Mouse (Mus musculus): Measurements from ENCODE around the gene 4933405L10Rik. TPM values are rescaled to one million over a fixed set of nuclear protein-coding genes. Genes with fewer than 3 reads are reported as not detected.

The 4933405L10Rik gene
- polyA plus RNA-seq, 1 experiment = 0.51 TPM

GRCm38 (mm10) chr8:105688242-105688752, 19.2 kb upstream of the 4933405L10Rik start:
- TF ChIP-seq CTCF (IDR thresholded peaks at IDR 0.05; ENCODE audit: borderline replicate concordance, insufficient read depth, low read depth, low read length) (no peak), POLR2A (IDR thresholded peaks at IDR 0.05; ENCODE audit: borderline replicate concordance, insufficient read depth, low read length) (no peak)
- H3K4me1 ChIP-seq (ENCODE audit: control insufficient read depth, insufficient read depth, low read length) = peaks cover 7% of the 10 kb centered on the region; the same call in 1 of the 2 replicates
- H3K27me3 ChIP-seq (ENCODE audit: control insufficient read depth, insufficient read depth, low read length) = no peaks in the 10 kb centered on the region
- no peak for DNase-seq
- 72% methylated on average over 14 of the region's 14 CpGs for WGBS
- no peak overlapping the region for H3K27ac ChIP-seq (ENCODE audit: insufficient read depth, low read length)
- no peak overlapping the region for H3K4me3 ChIP-seq (replicated peaks; ENCODE audit: insufficient read depth, low read depth, low read length)

GRCm38 (mm10) chr8:105689256-105689982, 18.0 kb upstream of the 4933405L10Rik start:
- Histone ChIP-seq H3K4me1 (ENCODE audit: control insufficient read depth, insufficient read depth, low read length) (peaks cover 7% of the 10 kb centered on the region; the same call in 1 of the 2 replicates), H3K4me3 (replicated peaks; ENCODE audit: insufficient read depth, low read depth, low read length) (no peak overlapping the region), H3K27ac (ENCODE audit: insufficient read depth, low read length) (no peak overlapping the region), H3K27me3 (ENCODE audit: control insufficient read depth, insufficient read depth, low read length) (no peaks in the 10 kb centered on the region)
- TF ChIP-seq POLR2A (IDR thresholded peaks at IDR 0.05; ENCODE audit: borderline replicate concordance, insufficient read depth, low read length) (no peak), CTCF (IDR thresholded peaks at IDR 0.05; ENCODE audit: borderline replicate concordance, insufficient read depth, low read depth, low read length) (no peak)
- DNase-seq = no peak
- WGBS = 72% methylated on average over 35 of the region's 35 CpGs

DNA sequence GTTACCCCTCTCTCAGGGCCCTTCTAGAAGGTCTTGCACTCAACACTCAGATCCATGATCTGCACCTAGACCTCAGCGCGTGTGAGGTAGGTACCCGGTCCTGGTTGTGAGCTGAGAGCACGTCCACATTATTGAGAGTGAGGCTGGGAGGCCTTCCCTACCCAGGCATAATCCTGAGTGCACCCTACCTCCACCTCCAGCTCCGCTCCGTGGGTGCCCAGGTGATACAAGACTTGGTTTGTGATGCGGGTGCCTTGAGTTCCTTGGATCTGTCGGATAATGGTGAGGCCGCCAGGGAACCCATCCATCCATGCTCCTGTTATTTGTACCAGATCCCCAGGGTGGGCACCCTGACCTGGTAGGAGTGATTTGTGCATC, 17.5 kb upstream of the 4933405L10Rik start:
- Histone ChIP-seq H3K4me1 (ENCODE audit: control insufficient read depth, insufficient read depth, low read length) (peaks cover 8% of the 10 kb centered on the region; the same call in 1 of the 2 replicates), H3K27ac (ENCODE audit: insufficient read depth, low read length) (no peak overlapping the region), H3K27me3 (ENCODE audit: control insufficient read depth, insufficient read depth, low read length) (no peaks in the 10 kb centered on the region), H3K4me3 (replicated peaks; ENCODE audit: insufficient read depth, low read depth, low read length) (no peak overlapping the region)
- no peak for DNase-seq
- TF ChIP-seq CTCF (IDR thresholded peaks at IDR 0.05; ENCODE audit: borderline replicate concordance, insufficient read depth, low read depth, low read length) (no peak), POLR2A (IDR thresholded peaks at IDR 0.05; ENCODE audit: borderline replicate concordance, insufficient read depth, low read length) (no peak)
- 93% methylated on average over 9 of the region's 9 CpGs for WGBS

DNA sequence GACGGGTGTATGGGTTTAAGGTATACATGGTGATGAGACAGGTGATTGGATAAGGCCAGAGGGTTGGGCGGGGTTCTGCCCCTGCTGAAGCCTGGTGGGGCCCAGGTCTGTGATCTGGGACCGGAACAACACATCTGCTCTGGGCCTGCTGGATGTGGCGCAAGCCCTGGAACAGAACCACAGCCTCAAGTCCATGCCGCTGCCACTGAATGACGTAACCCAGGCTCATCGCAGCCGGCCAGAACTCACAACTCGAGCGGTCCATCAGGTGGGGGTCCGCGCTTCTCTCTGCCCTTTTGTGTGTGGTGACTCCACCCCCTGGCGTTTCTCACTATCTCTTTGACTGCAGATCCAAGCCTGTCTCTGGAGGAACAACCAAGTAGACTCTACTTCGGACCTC, 16.5 kb upstream of the 4933405L10Rik start:
- 82% methylated on average over 14 of the region's 14 CpGs for WGBS

DNA sequence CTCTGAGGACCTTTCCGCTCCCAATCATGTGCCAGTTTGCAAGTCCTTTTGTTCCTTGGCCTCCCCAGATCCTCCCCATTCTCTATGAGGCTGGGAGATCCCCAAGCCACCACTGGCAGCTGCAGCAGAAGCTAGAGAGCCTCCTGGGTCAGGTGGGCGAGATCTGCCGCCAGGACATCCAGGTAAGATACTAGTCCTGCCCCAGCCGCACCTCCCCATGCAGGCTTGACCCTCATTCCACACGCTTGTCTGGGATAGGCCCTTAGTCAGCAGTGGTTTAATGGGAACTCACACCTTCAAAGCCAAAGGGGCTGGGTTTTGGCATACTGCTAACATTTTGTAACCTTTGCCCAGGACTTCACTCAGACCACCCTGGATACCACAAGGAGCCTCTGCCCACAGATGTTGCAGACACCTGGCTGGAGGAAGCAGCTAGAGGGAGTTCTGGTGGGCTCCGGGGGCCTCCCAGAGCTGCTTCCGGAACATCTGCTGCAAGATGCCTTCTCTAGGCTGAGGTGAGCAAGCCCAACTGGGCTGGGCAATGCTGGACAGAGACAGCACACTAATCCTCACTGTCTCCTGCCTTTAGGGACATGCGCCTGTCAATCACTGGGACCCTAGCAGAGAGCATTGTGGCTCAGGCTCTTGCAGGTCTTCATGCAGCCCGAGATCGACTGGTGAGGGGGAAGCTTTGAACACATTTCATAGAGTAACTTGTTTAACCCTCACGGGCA, 14.8 kb upstream of the 4933405L10Rik start:
- whole genome bisulfite sequencing = 96% methylated on average over 11 of the region's 11 CpGs
- no peak overlapping the region for H3K4me3 ChIP-seq (replicated peaks; ENCODE audit: insufficient read depth, low read depth, low read length)
- DNase-seq = no peak
- H3K27me3 ChIP-seq (ENCODE audit: control insufficient read depth, insufficient read depth, low read length) = no peaks in the 10 kb centered on the region
- no peak overlapping the region for H3K27ac ChIP-seq (ENCODE audit: insufficient read depth, low read length)
- no peak for TF ChIP-seq CTCF (IDR thresholded peaks at IDR 0.05; ENCODE audit: borderline replicate concordance, insufficient read depth, low read depth, low read length)
- TF ChIP-seq POLR2A (IDR thresholded peaks at IDR 0.05; ENCODE audit: borderline replicate concordance, insufficient read depth, low read length) = no peak
- peaks cover 18% of the 10 kb centered on the region for H3K4me1 ChIP-seq (ENCODE audit: control insufficient read depth, insufficient read depth, low read length)

More for the DNA sequence above, 16.5 kb upstream of the 4933405L10Rik start:
- TF ChIP-seq POLR2A (IDR thresholded peaks at IDR 0.05; ENCODE audit: borderline replicate concordance, insufficient read depth, low read length) (no peak), CTCF (IDR thresholded peaks at IDR 0.05; ENCODE audit: borderline replicate concordance, insufficient read depth, low read depth, low read length) (no peak)
- H3K27ac ChIP-seq (ENCODE audit: insufficient read depth, low read length) = no peak overlapping the region
- peaks cover 11% of the 10 kb centered on the region for H3K4me1 ChIP-seq (ENCODE audit: control insufficient read depth, insufficient read depth, low read length)
- H3K4me3 ChIP-seq (replicated peaks; ENCODE audit: insufficient read depth, low read depth, low read length) = no peak overlapping the region
- H3K27me3 ChIP-seq (ENCODE audit: control insufficient read depth, insufficient read depth, low read length) = no peaks in the 10 kb centered on the region
- DNase-seq = no peak

- under 1% methylated on average over 30 of the region's 30 CpGs for WGBS
- Histone ChIP-seq H3K27me3 (ENCODE audit: control insufficient read depth, insufficient read depth, low read length) (no peaks in the 10 kb centered on the region), H3K4me3 (replicated peaks; ENCODE audit: insufficient read depth, low read depth, low read length) (peak overlapping the region; percentile 89), H3K27ac (ENCODE audit: insufficient read depth, low read length) (peak overlapping the region; percentile 86), H3K4me1 (ENCODE audit: control insufficient read depth, insufficient read depth, low read length) (peaks cover 20% of the 10 kb centered on the region)
- no peak for TF ChIP-seq CTCF (IDR thresholded peaks at IDR 0.05; ENCODE audit: borderline replicate concordance, insufficient read depth, low read depth, low read length)
- TF ChIP-seq POLR2A (IDR thresholded peaks at IDR 0.05; ENCODE audit: borderline replicate concordance, insufficient read depth, low read length) = peak; percentile 42; the same call in 1 of the 2 replicates
- peak; percentile 88 for DNase-seq
These were observed 13.8 kb upstream of the 4933405L10Rik start for GRCm38 (mm10) chr8:105693648-105694047.

- H3K4me3 ChIP-seq (replicated peaks; ENCODE audit: insufficient read depth, low read depth, low read length) = peak overlapping the region; percentile 89
- H3K27ac ChIP-seq (ENCODE audit: insufficient read depth, low read length) = peak overlapping the region; percentile 86
- WGBS = 1% methylated on average over 40 of the region's 40 CpGs
- H3K4me1 ChIP-seq (ENCODE audit: control insufficient read depth, insufficient read depth, low read length) = peaks cover 20% of the 10 kb centered on the region
- DNase-seq = peak; percentile 75 to 79
- no peaks in the 10 kb centered on the region for H3K27me3 ChIP-seq (ENCODE audit: control insufficient read depth, insufficient read depth, low read length)
- TF ChIP-seq CTCF (IDR thresholded peaks at IDR 0.05; ENCODE audit: borderline replicate concordance, insufficient read depth, low read depth, low read length) = peak; percentile 35; the same call in 1 of the 2 replicates
- 0 out of 2 replicates have a peak, but pooled peaks have one; percentile 5 for TF ChIP-seq POLR2A (IDR thresholded peaks at IDR 0.05; ENCODE audit: borderline replicate concordance, insufficient read depth, low read length)
These were observed 13.2 kb upstream of the 4933405L10Rik start for GRCm38 (mm10) chr8:105694051-105694799.
